Mouse (Mus musculus) bone marrow, adult 2 months (tissue): ENCODE data around the gene Slc35f3. TPM values are rescaled to one million over a fixed set of nuclear protein-coding genes. Genes with fewer than 3 reads are reported as not detected.

Experiments
- H3K27ac ChIP-seq: fragments of 200-500 bp; 2 replicates; pipeline ENCODE4 v1.5.1; 2012; ENCODE audit warnings: low read depth, mild to moderate bottlenecking, control low read depth, inconsistent platforms, low read length; ENCODE audit not compliant: control insufficient read depth, poor library complexity, insufficient read depth
- H3K4me1 ChIP-seq: fragments of 200-500 bp; 2 replicates; pipeline ENCODE4 v1.6.1; 2011; ENCODE audit warnings: low read length; ENCODE audit not compliant: control insufficient read depth, insufficient read depth
- H3K4me3 ChIP-seq: fragments of 200-500 bp; replicated peaks from 2 replicates; pipeline ENCODE3; 2011; ENCODE audit warnings: mild to moderate bottlenecking, low read depth, low read length, control low read depth; ENCODE audit not compliant: control insufficient read depth
- CTCF ChIP-seq: fragments of 200-500 bp; IDR thresholded peaks from 2 replicates; pipeline ENCODE4 v1.5.1; 2011; ENCODE audit warnings: low read length, control low read depth; ENCODE audit not compliant: control insufficient read depth, insufficient read depth
- POLR2A ChIP-seq: fragments of 200-500 bp; IDR thresholded peaks from 2 replicates; pipeline ENCODE4 v1.6.1; 2011; ENCODE audit warnings: low read depth, mild to moderate bottlenecking, control low read depth, low read length, borderline replicate concordance; ENCODE audit not compliant: control insufficient read depth
- WGBS: fragments of 180-500 bp; shearing (Covaris S2); methylation state at CpG from one replicate; pipeline ENCODE4 v1.1.7; 2018; 5-methylcytosine and 5-hydroxymethylcytosine counted together
- polyA plus RNA-seq: library from polyadenylated mRNA; stranded (reverse); fragments of >200 nt; gene quantifications from 2 replicates; pipeline ENCODE4 v1.2.4, GENCODE M21; 2011; ENCODE audit warnings: low replicate concordance; ENCODE audit not compliant: missing spikeins, insufficient read depth, insufficient read length

The Slc35f3 gene
- polyA plus RNA-seq, 1 experiment: not detected

- 75% methylated on average over 5 of the region's 5 CpGs for WGBS
- H3K4me1 ChIP-seq: no peaks in the 10 kb centered on the region
- no peak overlapping the region for H3K4me3 ChIP-seq
- H3K27ac ChIP-seq: no peak overlapping the region
- TF ChIP-seq CTCF (peak; percentile 13; the same call in 1 of the 2 replicates), POLR2A (no peak)
Measured at GRCm38 (mm10) chr8:126343427-126343826, 45.1 kb downstream of the Slc35f3 start.

- Histone ChIP-seq H3K27ac (no peak overlapping the region), H3K4me3 (no peak overlapping the region), H3K4me1 (no peaks in the 10 kb centered on the region)
- TF ChIP-seq CTCF: no peak
- TF ChIP-seq POLR2A: no peak
- WGBS: 46% methylated on average over 4 of the region's 4 CpGs
Measured at GRCm38 (mm10) chr8:126345100-126345499, 46.7 kb downstream of the Slc35f3 start.

GRCm38 (mm10) chr8:126353259-126353658, 54.9 kb downstream of the Slc35f3 start:
- H3K4me3 ChIP-seq: no peak overlapping the region
- 59% methylated on average over 1 of the region's 1 CpGs for WGBS
- no peak overlapping the region for H3K27ac ChIP-seq
- no peaks in the 10 kb centered on the region for H3K4me1 ChIP-seq
- TF ChIP-seq POLR2A: no peak
- no peak for TF ChIP-seq CTCF

- WGBS: 47% methylated on average over 3 of the region's 3 CpGs
- Histone ChIP-seq H3K4me1 (peaks cover 2% of the 10 kb centered on the region; the same call in 1 of the 2 replicates), H3K4me3 (no peak overlapping the region), H3K27ac (no peak overlapping the region)
- TF ChIP-seq POLR2A: no peak
- TF ChIP-seq CTCF: no peak
Measured at GRCm38 (mm10) chr8:126357946-126358345, 59.6 kb downstream of the Slc35f3 start.

GRCm38 (mm10) chr8:126359296-126359695, 60.9 kb downstream of the Slc35f3 start:
- WGBS: 77% methylated on average over 6 of the region's 6 CpGs
- H3K4me3 ChIP-seq: no peak overlapping the region
- TF ChIP-seq CTCF (no peak), POLR2A (no peak)
- H3K27ac ChIP-seq: no peak overlapping the region
- H3K4me1 ChIP-seq: peaks cover 2% of the 10 kb centered on the region; the same call in 1 of the 2 replicates

GRCm38 (mm10) chr8:126360106-126360505, 61.7 kb downstream of the Slc35f3 start:
- 42% methylated on average over 11 of the region's 11 CpGs for WGBS
- TF ChIP-seq CTCF: no peak
- TF ChIP-seq POLR2A: no peak
- H3K4me3 ChIP-seq: no peak overlapping the region
- H3K4me1 ChIP-seq: peaks cover 2% of the 10 kb centered on the region; the same call in 1 of the 2 replicates
- no peak overlapping the region for H3K27ac ChIP-seq

- H3K4me1 ChIP-seq: peaks cover 2% of the 10 kb centered on the region; the same call in 1 of the 2 replicates
- H3K4me3 ChIP-seq: no peak overlapping the region
- TF ChIP-seq CTCF (no peak), POLR2A (no peak)
- no peak overlapping the region for H3K27ac ChIP-seq
- WGBS: 62% methylated on average over 5 of the region's 5 CpGs
Measured at GRCm38 (mm10) chr8:126360701-126361100, 62.3 kb downstream of the Slc35f3 start.

- 51% methylated on average over 3 of the region's 3 CpGs for WGBS
- H3K4me1 ChIP-seq: no peaks in the 10 kb centered on the region
- H3K27ac ChIP-seq: no peak overlapping the region
- TF ChIP-seq POLR2A: no peak
- no peak for TF ChIP-seq CTCF
- no peak overlapping the region for H3K4me3 ChIP-seq
Measured at GRCm38 (mm10) chr8:126366251-126366650, 67.9 kb downstream of the Slc35f3 start.

- WGBS: 77% methylated on average over 10 of the region's 10 CpGs
- no peaks in the 10 kb centered on the region for H3K4me1 ChIP-seq
- no peak overlapping the region for H3K27ac ChIP-seq
- TF ChIP-seq POLR2A (no peak), CTCF (no peak)
- H3K4me3 ChIP-seq: no peak overlapping the region
Measured at GRCm38 (mm10) chr8:126368349-126369054, 70.1 kb downstream of the Slc35f3 start.
